29 mouse cellular contexts compared by ENCODE assay signal in genomic region chr16:97503849-97504248, GRCm38 (mm10). TPM values are rescaled to one million over a fixed set of nuclear protein-coding genes. Genes with fewer than 3 reads are reported as not detected.
"Had no signal": no experiment of that assay in that cellular context is flagged by ENCODE, and none has a peak within 500 bp of the region (broad histone marks: within the 10 kb centered on the region; RNA-seq: fewer than 3 reads in every experiment).

No protein-coding gene starts in this region.

- H3K36me3 ChIP-seq: kidney, embryonic 15.5 days; liver, embryonic 13.5 days; neural tube, embryonic 12.5 days; neural tube, embryonic 15.5 days; stomach, embryonic 15.5 days had no signal

- H3K9me3 ChIP-seq: kidney, embryonic 15.5 days; liver, embryonic 13.5 days; neural tube, embryonic 12.5 days; neural tube, embryonic 15.5 days; stomach, embryonic 15.5 days had no signal

- DNase-seq: kidney, adult 8-10 months; kidney, postnatal 10 days; kidney, postnatal 4 days; liver, embryonic 13.5 days; lung, adult 2 months; lung, postnatal 14 days; lung, postnatal 4 days; midbrain, embryonic 14.5 days; right cerebral cortex, adult 18-20 months; right cerebral cortex, postnatal 14 days; right cerebral cortex, postnatal 4 days; spleen, adult 18-20 months; thymus, postnatal 36 days had no signal

- H3K4me1 ChIP-seq: kidney, embryonic 15.5 days; liver, embryonic 13.5 days; neural tube, embryonic 12.5 days; neural tube, embryonic 15.5 days; stomach, embryonic 15.5 days had no signal

- H3K4me3 ChIP-seq: kidney, embryonic 15.5 days; liver, embryonic 13.5 days; neural tube, embryonic 12.5 days; neural tube, embryonic 15.5 days; stomach, embryonic 15.5 days had no signal

- ATAC-seq: intestine, postnatal 0 days had no signal

- H3K27me3 ChIP-seq: kidney, embryonic 15.5 days; liver, embryonic 13.5 days; neural tube, embryonic 12.5 days; neural tube, embryonic 15.5 days; stomach, embryonic 15.5 days had no signal

- H3K27ac ChIP-seq: kidney, embryonic 15.5 days; liver, embryonic 13.5 days; neural tube, embryonic 12.5 days; neural tube, embryonic 15.5 days; stomach, embryonic 15.5 days had no signal

RNA-seq across cellular contexts. Expression of gene Fam3b, which starts 10.8 kb away (rescaled TPM):
- total RNA-seq: layer of hippocampus, adult 18-20 months; layer of hippocampus, postnatal 14 days; left cerebral cortex, adult 18-20 months; left cerebral cortex, postnatal 36 days; midbrain, postnatal 0 days had no signal
- polyA plus RNA-seq: kidney, embryonic 15.5 days; limb, embryonic 11.5 days; limb, embryonic 14.5 days; liver, adult 2 months; liver, embryonic 13.5 days; liver, embryonic 16.5 days; lung, embryonic 16.5 days; midbrain, embryonic 11.5 days; midbrain, embryonic 14.5 days; midbrain, postnatal 0 days; neural tube, embryonic 12.5 days; neural tube, embryonic 15.5 days had no signal
